Mouse (Mus musculus): Measurements from ENCODE around the gene Eef1b2. TPM values are rescaled to one million over a fixed set of nuclear protein-coding genes. Genes with fewer than 3 reads are reported as not detected.
A peak's percentile ranks its signal among the peaks of the same experiment; 100 is the strongest.

Eef1b2 gene
- total RNA-seq, 2 experiments from 2014 or later = 594 to 615 TPM

DNA sequence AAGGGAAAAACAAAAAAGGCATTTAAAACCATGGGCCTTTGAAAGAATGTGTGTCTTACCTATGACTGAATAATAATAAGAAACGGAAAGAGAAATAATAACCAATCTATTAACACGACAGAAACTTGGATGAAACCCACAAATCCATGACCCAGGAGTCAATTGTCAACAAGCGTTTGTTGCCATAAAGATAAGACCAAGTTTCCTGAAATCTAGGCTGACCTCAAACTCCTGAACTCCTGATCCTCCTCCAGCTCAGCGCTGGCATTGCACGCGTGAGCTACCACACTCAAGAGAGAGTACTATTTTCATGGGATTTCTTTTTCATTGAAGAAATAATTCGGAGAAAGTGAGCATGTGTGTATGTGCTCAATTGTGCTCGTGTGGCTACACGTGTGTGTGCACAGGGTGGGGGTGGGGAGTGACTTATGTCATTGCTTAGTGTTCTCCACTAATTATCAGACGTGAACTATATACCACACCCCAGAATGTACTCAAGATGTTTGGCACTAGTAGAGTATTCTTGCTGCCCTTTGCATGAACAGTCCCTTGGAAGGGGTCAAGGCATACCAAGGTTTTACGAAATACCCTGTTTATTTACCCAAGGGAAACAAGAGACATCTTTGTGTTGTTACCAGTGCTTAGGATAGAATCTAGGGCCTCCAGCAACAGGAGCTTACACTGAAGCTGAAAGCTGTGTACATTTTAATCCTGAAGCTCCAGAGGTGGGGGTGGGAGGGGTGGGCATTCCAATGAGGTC lies 15.9 kb downstream of the Eef1b2 start:
- DNase-seq = no peak

GRCm38 (mm10) chr1:63195848-63196512 lies 19.4 kb downstream of the Eef1b2 start:
- no peak for DNase-seq

DNA sequence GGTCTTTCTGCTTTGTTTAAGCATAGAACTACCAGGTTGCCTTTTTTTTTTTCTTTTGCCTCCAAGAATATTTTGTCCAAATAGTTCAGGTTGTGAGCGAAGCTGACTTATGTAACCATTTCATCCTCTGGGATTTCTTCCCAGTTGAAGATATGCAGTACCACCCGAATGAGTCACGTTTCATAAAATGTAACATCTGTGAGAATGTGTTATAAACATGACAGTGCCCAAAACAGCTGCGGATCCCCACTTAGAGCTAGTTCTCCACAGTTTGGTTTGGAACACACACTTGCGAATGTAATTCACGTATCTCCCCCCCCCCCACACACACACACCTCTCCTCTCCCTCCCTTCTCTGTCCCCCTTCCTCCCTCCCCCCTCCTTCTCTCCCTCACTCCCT lies 22.8 kb downstream of the Eef1b2 start:
- no peak for DNase-seq

- no peak for DNase-seq
Observed at GRCm38 (mm10) chr1:63200322-63200721, 23.7 kb downstream of the Eef1b2 start.

GRCm38 (mm10) chr1:63201672-63202071 lies 25.0 kb downstream of the Eef1b2 start:
- DNase-seq = no peak

DNA sequence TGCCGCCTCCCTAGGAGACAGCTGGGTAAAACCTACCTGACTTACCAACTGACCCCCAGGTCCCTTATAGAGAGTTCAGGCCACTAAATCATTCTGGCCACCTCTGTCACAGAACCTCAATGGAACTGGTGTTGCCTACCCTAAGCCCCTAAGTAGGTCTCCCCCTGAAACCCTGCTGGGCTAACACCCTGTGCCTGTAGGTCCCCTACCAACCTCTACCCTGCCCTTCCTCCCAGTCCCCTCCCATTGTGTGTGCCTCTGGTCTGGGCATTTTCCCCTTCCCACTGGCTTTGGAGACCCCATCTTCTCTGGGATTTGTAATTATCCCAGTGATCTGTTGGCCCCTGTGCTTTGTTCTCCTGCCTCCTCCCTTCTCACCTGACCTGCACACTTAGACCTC lies 26.8 kb downstream of the Eef1b2 start:
- no peak for DNase-seq

GRCm38 (mm10) chr1:63203950-63204659 lies 27.5 kb downstream of the Eef1b2 start:
- no peak for DNase-seq

DNA sequence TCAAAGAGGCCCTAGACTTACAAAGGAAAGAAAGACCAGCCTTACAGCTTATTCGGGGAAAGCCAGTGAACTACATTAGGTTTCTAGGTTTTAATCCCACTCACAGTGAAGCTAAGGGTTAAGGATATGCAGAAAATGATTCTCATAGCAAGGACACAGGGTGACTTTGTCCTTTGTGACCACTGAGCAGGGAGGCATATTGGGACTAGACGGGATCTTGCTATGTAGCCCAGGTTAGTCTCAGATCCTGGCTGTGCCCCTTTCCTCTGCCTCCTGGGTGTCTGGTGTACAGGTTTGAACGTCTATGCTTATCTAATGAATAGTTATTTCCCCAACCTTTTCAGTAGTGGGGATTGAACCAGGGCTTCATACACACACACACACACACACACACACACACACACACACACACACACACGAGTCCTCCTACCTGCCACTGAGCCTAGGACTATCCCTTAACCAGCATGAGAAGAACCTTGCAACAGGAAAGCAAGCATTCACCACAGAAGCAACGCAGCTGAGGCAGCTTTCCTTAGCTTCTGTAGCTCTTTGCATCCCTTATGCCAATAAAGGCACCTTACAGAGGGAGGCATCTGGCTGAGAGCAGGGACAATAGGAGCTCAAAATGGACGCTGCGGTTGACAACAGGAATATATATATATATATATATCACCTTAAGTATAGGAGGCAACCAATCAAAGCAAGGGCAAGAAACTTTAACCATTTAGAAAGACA lies 28.2 kb downstream of the Eef1b2 start:
- no peak for DNase-seq

- no peak for DNase-seq
Observed at GRCm38 (mm10) chr1:63207607-63208006, 31.0 kb downstream of the Eef1b2 start.

DNA sequence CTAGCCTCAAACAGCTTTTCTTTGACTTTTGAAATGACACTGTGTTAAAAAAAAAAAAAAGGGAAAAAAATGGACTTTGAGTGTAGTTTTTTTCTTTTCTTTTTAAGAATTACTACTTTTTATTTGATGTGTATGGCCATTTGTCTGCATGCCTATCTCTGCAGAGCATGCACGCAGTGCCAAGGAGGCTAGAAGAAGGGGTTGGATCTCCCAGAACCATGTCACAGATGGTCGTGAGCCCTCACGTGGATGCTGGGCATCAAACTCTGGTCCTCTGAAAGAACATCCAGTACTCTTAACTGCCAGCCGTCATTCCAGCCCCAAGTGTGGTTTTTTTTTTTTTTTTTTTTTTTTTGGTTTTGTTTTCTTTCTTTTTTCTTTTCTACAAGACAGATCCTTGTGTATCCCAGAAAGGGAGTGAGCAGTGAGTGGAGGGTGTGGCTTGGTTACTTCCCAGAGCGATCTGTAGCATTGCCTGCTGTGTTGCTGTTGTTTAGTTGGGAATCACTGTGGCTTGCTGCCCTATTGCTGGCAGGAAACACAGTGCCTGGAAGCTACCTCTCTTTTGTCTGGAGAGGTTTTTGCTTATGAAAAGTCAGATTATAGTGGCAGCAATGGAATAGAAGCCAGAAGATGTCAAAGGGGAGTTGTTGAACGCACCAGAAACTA lies 33.4 kb downstream of the Eef1b2 start:
- DNase-seq = no peak

GRCm38 (mm10) chr1:63213478-63214270 lies 37.0 kb downstream of the Eef1b2 start:
- no peak for DNase-seq

GRCm38 (mm10) chr1:63214271-63214558 lies 37.6 kb downstream of the Eef1b2 start, which contains the start of gene Gpr1:
Gene Gpr1, minus strand, starts transcription at chr1:63214543.
- no peak for DNase-seq

DNA sequence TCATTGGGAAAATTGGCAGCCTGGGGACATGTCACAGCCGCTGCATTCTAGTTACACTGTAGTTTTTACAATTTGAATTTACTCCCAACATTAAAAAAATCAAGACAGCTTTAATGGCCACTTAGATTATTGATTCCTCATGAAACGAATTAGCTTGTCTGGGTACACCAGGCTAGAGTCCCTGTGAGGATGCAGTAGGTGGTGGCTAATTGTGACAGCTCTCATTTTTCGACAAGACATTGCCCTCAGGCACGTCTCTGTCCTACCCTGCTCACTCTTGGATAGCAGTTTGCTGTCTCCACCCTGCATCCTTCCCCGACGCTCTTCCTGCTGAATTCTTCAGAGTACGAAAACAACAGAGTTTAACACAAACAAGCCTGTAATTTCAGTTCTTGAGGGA lies 38.0 kb downstream of the Eef1b2 start:
- no peak for DNase-seq

GRCm38 (mm10) chr1:63219277-63219676 lies 42.7 kb downstream of the Eef1b2 start:
- no peak for DNase-seq

DNA sequence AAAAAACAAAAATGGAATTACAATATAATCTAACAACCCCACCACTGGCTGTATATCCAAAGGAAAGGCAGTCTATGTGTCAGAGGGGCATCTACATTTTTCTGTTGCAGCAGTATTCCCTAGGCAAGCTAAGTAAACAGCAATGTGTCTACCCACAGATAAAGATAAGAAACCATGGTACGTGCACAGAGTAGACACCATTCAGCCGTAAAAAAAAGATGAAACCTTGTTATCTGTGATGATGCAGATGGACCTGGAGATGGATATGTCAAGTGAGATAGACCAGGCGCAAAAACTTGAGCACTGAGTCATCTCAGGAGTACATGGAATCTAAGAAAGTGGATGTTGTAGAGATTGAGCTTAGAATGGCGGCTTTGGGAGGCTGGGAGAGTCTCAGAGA lies 48.4 kb downstream of the Eef1b2 start:
- no peak for DNase-seq

- DNase-seq = peak; percentile 12
Observed at GRCm38 (mm10) chr1:63225890-63226289, 49.3 kb downstream of the Eef1b2 start.

DNA sequence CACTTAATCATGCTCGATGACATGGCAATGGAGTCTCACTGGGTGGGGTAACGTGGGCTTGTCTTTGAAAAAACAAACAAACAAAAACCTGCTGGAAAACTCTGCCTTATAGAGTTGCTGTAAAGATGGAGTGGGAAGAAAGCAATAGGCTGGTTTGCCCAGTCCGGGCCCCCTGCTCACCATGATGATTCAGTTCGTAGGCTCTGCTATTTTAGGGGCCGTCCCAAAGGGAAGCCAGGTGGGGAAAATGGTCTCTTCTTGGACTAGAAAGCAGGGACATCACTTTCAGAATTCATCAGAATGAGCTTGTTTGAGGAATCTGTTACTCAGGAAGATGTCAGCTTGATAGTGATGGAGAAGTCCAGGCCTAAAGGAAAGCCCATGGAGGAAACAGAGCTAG lies 50.6 kb downstream of the Eef1b2 start:
- no peak for DNase-seq

Data from gastrocnemius, postnatal 10 days (tissue).